Mouse (Mus musculus): ENCODE measurements around the gene Stk32b.

The Stk32b gene

GRCm38 (mm10) chr5:37520441-37520840 is 196.5 kb downstream of the Stk32b start:
- no peak for DNase-seq (ENCODE audit: low spot score in 2 of 2)

- no peak for DNase-seq (ENCODE audit: low spot score in 2 of 2)
Observed at GRCm38 (mm10) chr5:37512479-37512878, 204.5 kb downstream of the Stk32b start.

GRCm38 (mm10) chr5:37506880-37507519 is 210.0 kb downstream of the Stk32b start:
- no peak for DNase-seq (ENCODE audit: low spot score in 2 of 2)

- no peak for DNase-seq (ENCODE audit: low spot score in 2 of 2)
Observed at GRCm38 (mm10) chr5:37494984-37495476, 221.9 kb downstream of the Stk32b start.

- DNase-seq (ENCODE audit: low spot score in 2 of 2) = no peak
Observed at GRCm38 (mm10) chr5:37472025-37472608, 244.9 kb downstream of the Stk32b start.

GRCm38 (mm10) chr5:37471584-37471983 is 245.4 kb downstream of the Stk32b start:
- no peak for DNase-seq (ENCODE audit: low spot score in 2 of 2)

- no peak for DNase-seq (ENCODE audit: low spot score in 2 of 2)
Observed at GRCm38 (mm10) chr5:37469031-37469430, 247.9 kb downstream of the Stk32b start.

- DNase-seq (ENCODE audit: low spot score in 2 of 2) = no peak
Observed at GRCm38 (mm10) chr5:37467646-37468045, 249.3 kb downstream of the Stk32b start.

- peak; percentile 11 to 12 for DNase-seq (ENCODE audit: low spot score in 2 of 2)
Observed at GRCm38 (mm10) chr5:37465461-37465860, 251.5 kb downstream of the Stk32b start.

GRCm38 (mm10) chr5:37458236-37458635 is 258.7 kb downstream of the Stk32b start:
- DNase-seq (ENCODE audit: low spot score in 2 of 2) = no peak

GRCm38 (mm10) chr5:37457831-37458230 is 259.1 kb downstream of the Stk32b start:
- DNase-seq (ENCODE audit: low spot score in 2 of 2) = no peak

- DNase-seq (ENCODE audit: low spot score in 2 of 2) = no peak
Observed at GRCm38 (mm10) chr5:37457191-37457590, 259.8 kb downstream of the Stk32b start.

GRCm38 (mm10) chr5:37456590-37456989 is 260.4 kb downstream of the Stk32b start:
- DNase-seq (ENCODE audit: low spot score in 2 of 2) = no peak

GRCm38 (mm10) chr5:37447546-37447945 is 269.4 kb downstream of the Stk32b start:
- no peak for DNase-seq (ENCODE audit: low spot score in 2 of 2)

GRCm38 (mm10) chr5:37442767-37443166 is 274.2 kb downstream of the Stk32b start:
- DNase-seq (ENCODE audit: low spot score in 2 of 2) = no peak

GRCm38 (mm10) chr5:37435417-37435816 is 281.6 kb downstream of the Stk32b start:
- DNase-seq (ENCODE audit: low spot score in 2 of 2) = no peak

GRCm38 (mm10) chr5:37427210-37427609 is 289.8 kb downstream of the Stk32b start:
- no peak for DNase-seq (ENCODE audit: low spot score in 2 of 2)

GRCm38 (mm10) chr5:37419028-37419427 is 297.9 kb downstream of the Stk32b start:
- DNase-seq (ENCODE audit: low spot score in 2 of 2) = no peak

All from frontal cortex, postnatal 10 days (tissue).